Mouse (Mus musculus) neural tube, embryonic 15.5 days (tissue): ENCODE results near the gene Ptpn14. TPM values are rescaled to one million over a fixed set of nuclear protein-coding genes. Genes with fewer than 3 reads are reported as not detected.

Source experiments
- ATAC-seq: fragments of 200-750 bp; cut with Nextera tagmentation; 2 replicates; pipeline ENCODE4 v1.8.0; 2017; ENCODE audit warnings: mild to moderate bottlenecking, moderate TSS enrichment, moderate library complexity; ENCODE audit not compliant: low FRiP score
- H3K27ac ChIP-seq: fragments of 300-500 bp; sonication (generic); replicated peaks from 2 replicates; pipeline ENCODE4 v1.5.1; 2015; ENCODE audit warnings: mild to moderate bottlenecking, inconsistent platforms
- H3K27me3 ChIP-seq: fragments of 300-500 bp; sonication (generic); replicated peaks from 2 replicates; pipeline ENCODE4 v1.6.1; 2015; ENCODE audit warnings: inconsistent platforms
- H3K36me3 ChIP-seq: fragments of 300-500 bp; sonication (generic); 2 replicates; pipeline ENCODE4 v1.6.1; 2015; ENCODE audit warnings: inconsistent platforms
- H3K4me1 ChIP-seq: fragments of 300-500 bp; sonication (generic); 2 replicates; pipeline ENCODE4 v1.6.1; 2015; ENCODE audit warnings: inconsistent platforms
- H3K4me2 ChIP-seq: fragments of 300-500 bp; sonication (generic); 2 replicates; pipeline ENCODE4 v1.6.1; 2015; ENCODE audit warnings: inconsistent platforms, mild to moderate bottlenecking, moderate library complexity
- H3K4me3 ChIP-seq: fragments of 300-500 bp; sonication (generic); replicated peaks from 2 replicates; pipeline ENCODE4 v1.5.1; 2015; ENCODE audit warnings: mild to moderate bottlenecking, inconsistent platforms
- H3K9ac ChIP-seq: fragments of 300-500 bp; sonication (generic); replicated peaks from 2 replicates; pipeline ENCODE4 v1.6.1; 2015; ENCODE audit warnings: mild to moderate bottlenecking, inconsistent platforms
- H3K9me3 ChIP-seq: fragments of 300-500 bp; sonication (generic); replicated peaks from 2 replicates; pipeline ENCODE4 v1.6.1; 2016; ENCODE audit warnings: inconsistent platforms
- WGBS: fragments of 180-500 bp; shearing (Covaris S2); methylation state at CpG from one replicate; pipeline ENCODE4 v1.1.7; 2015; ENCODE audit warnings: mixed read lengths; 5-methylcytosine and 5-hydroxymethylcytosine counted together
- polyA plus RNA-seq: library from polyadenylated mRNA; unstranded; fragments of >200 nt; fragmentation: Nextera tagmentation; extraction: Ambion mirVana; gene quantifications from 2 replicates; pipeline ENCODE4 v1.2.1, GENCODE M21; 2015

Ptpn14 gene
- polyA plus RNA-seq, 1 experiment from 2014 or later, result 1.4 TPM

DNA sequence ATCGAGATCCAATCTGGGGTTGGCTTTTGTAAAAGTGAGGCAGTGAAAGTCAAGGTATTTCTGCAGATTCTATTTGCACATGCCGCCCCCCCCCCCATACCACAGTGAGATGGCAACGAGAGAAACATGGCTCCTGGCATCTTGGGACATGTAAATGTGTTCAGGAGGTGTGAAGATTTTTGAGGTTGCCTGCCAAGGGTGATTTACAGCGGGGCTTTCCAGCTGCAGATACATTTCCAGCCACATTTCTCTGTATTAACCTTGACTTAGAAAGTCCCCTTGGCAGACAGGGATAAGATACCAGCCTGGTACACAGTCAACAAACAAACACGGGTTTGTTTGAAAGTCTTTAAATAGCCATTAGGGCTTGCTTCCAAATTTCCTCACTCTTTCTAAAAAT lies 96.4 kb downstream of the Ptpn14 start:
- Histone ChIP-seq H3K4me3 (no peak overlapping the region), H3K4me1 (no peaks in the 10 kb centered on the region), H3K27me3 (no peaks in the 10 kb centered on the region), H3K4me2 (no peak overlapping the region), H3K9ac (no peak overlapping the region), H3K9me3 (no peaks in the 10 kb centered on the region), H3K27ac (no peak overlapping the region), H3K36me3 (no peaks in the 10 kb centered on the region)
- no peak for ATAC-seq
- WGBS, result 76% methylated on average over 5 of the region's 5 CpGs

DNA sequence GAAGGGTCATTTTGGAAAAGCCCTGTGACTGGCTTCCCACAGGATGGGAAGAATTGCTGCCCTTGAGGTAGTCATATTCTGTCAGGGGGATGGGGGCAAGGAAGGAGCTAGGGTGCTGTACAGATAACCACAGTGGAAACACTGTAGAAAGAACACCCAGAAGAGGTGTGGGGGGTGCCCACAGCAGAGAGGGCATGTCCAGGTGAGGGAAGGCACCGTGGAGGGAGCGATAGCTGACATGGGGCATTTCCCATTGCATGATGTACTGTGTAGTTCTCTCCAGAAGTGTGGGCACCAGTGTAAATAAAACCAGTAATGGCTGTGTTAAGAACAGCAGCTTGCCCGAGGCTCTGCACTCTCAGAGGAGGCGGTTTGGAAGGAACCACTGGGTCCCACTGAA lies 102.3 kb downstream of the Ptpn14 start:
- no peak for ATAC-seq
- peaks cover 7% of the 10 kb centered on the region for H3K4me1 ChIP-seq
- H3K4me3 ChIP-seq, result no peak overlapping the region
- no peaks in the 10 kb centered on the region for H3K27me3 ChIP-seq
- no peak overlapping the region for H3K9ac ChIP-seq
- WGBS, result 42% methylated on average over 4 of the region's 4 CpGs
- H3K27ac ChIP-seq, result no peak overlapping the region
- no peaks in the 10 kb centered on the region for H3K36me3 ChIP-seq
- H3K9me3 ChIP-seq, result no peaks in the 10 kb centered on the region
- no peak overlapping the region for H3K4me2 ChIP-seq

DNA sequence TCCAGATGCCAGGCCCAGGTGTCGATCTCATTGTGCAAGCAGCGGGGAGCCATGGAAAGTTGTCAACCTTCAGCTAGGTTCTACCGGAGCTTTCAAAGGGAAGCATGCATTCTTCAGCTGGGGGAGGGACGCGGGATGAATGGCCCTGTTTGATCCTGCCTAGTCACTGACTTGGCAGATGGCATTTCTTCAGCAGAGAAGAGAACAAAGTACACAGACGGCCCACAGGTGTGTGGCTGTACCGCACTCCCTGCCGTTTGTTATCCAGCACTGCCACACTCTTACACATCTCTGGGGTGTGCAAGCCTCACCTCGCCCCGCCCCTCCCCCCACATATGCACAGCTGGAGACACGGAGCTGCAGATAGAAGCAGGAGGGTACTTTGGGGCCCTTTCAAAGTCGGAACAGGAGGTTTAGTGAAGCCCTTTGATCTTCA lies 102.7 kb downstream of the Ptpn14 start:
- H3K27me3 ChIP-seq, result no peaks in the 10 kb centered on the region
- ATAC-seq, result no peak
- no peak overlapping the region for H3K9ac ChIP-seq
- H3K9me3 ChIP-seq, result no peaks in the 10 kb centered on the region
- no peak overlapping the region for H3K4me3 ChIP-seq
- peaks cover 7% of the 10 kb centered on the region for H3K4me1 ChIP-seq
- no peaks in the 10 kb centered on the region for H3K36me3 ChIP-seq
- H3K4me2 ChIP-seq, result no peak overlapping the region
- H3K27ac ChIP-seq, result no peak overlapping the region
- 9% methylated on average over 12 of the region's 12 CpGs for WGBS

DNA sequence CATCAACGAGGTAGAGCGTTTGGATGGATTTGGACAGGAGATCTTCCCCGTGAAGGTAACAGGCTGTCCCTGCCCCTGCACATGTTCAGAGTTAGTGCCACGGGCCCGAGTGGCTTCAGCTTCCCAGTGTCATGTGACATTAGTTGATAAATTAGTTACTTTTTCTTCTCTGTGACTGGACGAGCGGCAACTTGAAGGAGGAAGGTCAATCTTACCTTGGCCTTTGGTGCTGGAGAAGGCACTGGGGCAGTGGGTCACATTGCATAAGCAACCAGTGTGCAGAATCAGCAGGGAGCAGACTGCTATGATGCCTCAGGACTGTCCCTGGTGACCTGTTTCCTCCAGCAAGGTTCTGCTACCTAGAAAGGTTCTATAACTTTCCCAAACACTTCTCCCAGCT lies 105.3 kb downstream of the Ptpn14 start:
- peaks cover 7% of the 10 kb centered on the region for H3K4me1 ChIP-seq
- H3K27ac ChIP-seq, result no peak overlapping the region
- WGBS, result 86% methylated on average over 7 of the region's 7 CpGs
- H3K9me3 ChIP-seq, result no peaks in the 10 kb centered on the region
- no peak overlapping the region for H3K4me3 ChIP-seq
- no peaks in the 10 kb centered on the region for H3K27me3 ChIP-seq
- ATAC-seq, result no peak
- no peak overlapping the region for H3K4me2 ChIP-seq
- H3K36me3 ChIP-seq, result no peaks in the 10 kb centered on the region
- no peak overlapping the region for H3K9ac ChIP-seq

DNA sequence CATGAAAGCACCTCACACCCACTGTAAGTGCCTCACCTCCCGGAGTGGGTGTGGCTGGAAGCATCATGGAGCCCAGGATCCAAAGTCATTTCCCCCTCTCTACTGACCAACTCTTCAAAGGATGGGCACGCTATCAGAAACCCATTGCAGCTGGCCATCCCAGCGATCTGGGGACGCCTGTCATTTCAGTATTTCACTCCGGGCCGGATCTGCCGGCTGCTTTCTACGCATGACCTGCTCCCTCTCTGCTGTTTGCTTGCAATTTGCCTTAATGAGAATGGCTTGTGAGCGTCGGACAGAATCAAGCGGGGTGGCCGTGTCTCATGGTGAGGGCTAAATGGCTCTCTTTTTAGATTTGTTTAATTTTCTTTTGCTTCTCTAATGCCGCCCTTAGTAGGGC lies 106.1 kb downstream of the Ptpn14 start:
- Histone ChIP-seq H3K9ac (no peak overlapping the region), H3K4me3 (no peak overlapping the region), H3K27ac (no peak overlapping the region), H3K9me3 (no peaks in the 10 kb centered on the region), H3K27me3 (no peaks in the 10 kb centered on the region), H3K4me1 (peaks cover 7% of the 10 kb centered on the region), H3K4me2 (no peak overlapping the region), H3K36me3 (no peaks in the 10 kb centered on the region)
- WGBS, result 37% methylated on average over 13 of the region's 13 CpGs
- no peak for ATAC-seq

DNA sequence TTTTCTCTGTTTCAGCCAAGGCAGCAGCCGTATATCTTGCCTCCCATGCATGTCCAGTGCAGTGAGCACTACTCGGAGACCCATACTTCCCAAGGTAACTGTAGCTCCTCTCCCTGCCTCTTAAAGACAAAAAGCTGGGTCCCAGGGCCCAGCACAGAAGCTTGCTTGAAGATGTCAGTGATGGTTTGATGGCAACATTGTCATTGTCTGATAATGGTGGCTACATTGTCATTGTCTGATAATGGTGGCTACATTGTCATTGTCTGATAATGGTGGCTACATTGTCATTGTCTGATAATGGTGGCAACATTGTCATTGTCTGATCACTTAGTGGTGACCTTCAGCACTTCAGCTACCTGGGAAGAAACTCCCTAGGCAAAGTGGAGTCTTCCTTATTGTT lies 118.3 kb downstream of the Ptpn14 start:
- Histone ChIP-seq H3K9me3 (no peaks in the 10 kb centered on the region), H3K4me1 (no peaks in the 10 kb centered on the region), H3K4me3 (no peak overlapping the region), H3K9ac (no peak overlapping the region), H3K4me2 (no peak overlapping the region), H3K27ac (no peak overlapping the region), H3K27me3 (no peaks in the 10 kb centered on the region), H3K36me3 (peaks cover 2% of the 10 kb centered on the region; the same call in 1 of the 2 replicates)
- 87% methylated on average over 2 of the region's 2 CpGs for WGBS
- ATAC-seq, result no peak

DNA sequence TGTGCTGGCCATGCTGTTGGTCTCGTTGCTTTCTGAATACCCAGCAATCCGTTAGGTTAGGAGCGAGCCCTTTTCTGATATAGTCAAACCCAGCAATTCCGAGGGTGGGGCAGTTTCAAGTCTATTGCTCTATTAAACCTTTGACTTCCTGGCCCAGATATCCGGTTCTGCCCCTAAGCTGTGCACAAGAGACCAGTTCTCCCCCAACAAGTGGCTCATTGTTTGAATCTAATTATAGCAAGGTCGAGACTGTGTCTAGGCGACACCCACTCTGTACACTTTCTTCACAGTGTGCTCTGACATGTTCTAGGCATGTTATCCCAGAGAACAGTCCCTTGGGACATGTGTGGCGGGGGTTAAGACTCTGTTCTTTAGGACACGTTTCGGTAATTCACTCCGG lies 121.5 kb downstream of the Ptpn14 start:
- Histone ChIP-seq H3K27me3 (no peaks in the 10 kb centered on the region), H3K4me3 (no peak overlapping the region), H3K4me2 (no peak overlapping the region), H3K4me1 (no peaks in the 10 kb centered on the region), H3K27ac (no peak overlapping the region), H3K9ac (no peak overlapping the region), H3K36me3 (peaks cover 2% of the 10 kb centered on the region; the same call in 1 of the 2 replicates), H3K9me3 (no peaks in the 10 kb centered on the region)
- no peak for ATAC-seq
- 81% methylated on average over 11 of the region's 11 CpGs for WGBS

DNA sequence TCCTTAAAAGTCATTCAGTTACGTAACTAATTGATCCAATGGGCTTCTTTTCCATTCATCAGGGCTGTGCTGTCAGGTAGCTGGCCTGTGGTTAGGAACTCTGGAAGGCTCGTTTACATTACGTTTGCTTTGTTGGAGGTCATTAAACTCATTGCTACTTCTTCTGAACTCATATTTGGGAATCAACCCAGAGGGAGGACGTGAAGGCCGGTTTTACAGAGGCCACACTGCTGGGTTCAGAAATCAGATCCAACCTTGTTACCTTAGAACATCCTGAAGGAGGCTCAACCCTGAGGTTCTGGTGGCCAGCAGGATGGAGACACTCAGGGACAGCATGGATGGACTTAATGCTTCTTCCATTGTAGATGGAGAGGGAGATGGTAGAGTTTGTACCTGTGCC lies 124.0 kb downstream of the Ptpn14 start:
- no peak overlapping the region for H3K9ac ChIP-seq
- ATAC-seq, result no peak
- 86% methylated on average over 5 of the region's 5 CpGs for WGBS

DNA sequence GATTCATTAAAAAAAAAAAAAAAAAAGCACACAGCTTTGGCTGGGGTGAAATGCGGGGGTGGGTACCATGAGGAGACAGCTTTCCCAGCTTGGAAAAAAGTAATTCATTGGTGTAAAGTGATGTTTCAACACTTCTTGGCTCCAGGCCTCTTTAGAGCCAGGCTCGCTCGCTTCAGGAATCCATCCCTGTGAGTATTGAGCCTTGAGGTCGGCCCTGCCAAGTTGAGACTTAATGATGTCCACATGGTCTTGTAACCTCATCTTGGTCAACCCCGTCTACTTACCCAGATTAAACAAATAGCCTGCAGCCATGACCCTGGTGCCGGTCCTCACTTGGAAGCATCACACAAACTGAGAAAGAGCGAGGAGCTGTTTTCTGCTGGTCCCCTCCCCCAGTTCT lies 124.4 kb downstream of the Ptpn14 start:
- no peak overlapping the region for H3K9ac ChIP-seq
- no peak overlapping the region for H3K4me2 ChIP-seq
- H3K9me3 ChIP-seq, result no peaks in the 10 kb centered on the region
- peaks cover 2% of the 10 kb centered on the region; the same call in 1 of the 2 replicates for H3K36me3 ChIP-seq
- no peaks in the 10 kb centered on the region for H3K4me1 ChIP-seq
- ATAC-seq, result no peak
- no peaks in the 10 kb centered on the region for H3K27me3 ChIP-seq
- H3K27ac ChIP-seq, result no peak overlapping the region
- no peak overlapping the region for H3K4me3 ChIP-seq
- 90% methylated on average over 7 of the region's 7 CpGs for WGBS

More for the DNA sequence above, 124.0 kb downstream of the Ptpn14 start:
- Histone ChIP-seq H3K36me3 (peaks cover 2% of the 10 kb centered on the region; the same call in 1 of the 2 replicates), H3K4me3 (no peak overlapping the region), H3K4me1 (no peaks in the 10 kb centered on the region), H3K27ac (no peak overlapping the region), H3K4me2 (no peak overlapping the region), H3K9me3 (no peaks in the 10 kb centered on the region), H3K27me3 (no peaks in the 10 kb centered on the region)

DNA sequence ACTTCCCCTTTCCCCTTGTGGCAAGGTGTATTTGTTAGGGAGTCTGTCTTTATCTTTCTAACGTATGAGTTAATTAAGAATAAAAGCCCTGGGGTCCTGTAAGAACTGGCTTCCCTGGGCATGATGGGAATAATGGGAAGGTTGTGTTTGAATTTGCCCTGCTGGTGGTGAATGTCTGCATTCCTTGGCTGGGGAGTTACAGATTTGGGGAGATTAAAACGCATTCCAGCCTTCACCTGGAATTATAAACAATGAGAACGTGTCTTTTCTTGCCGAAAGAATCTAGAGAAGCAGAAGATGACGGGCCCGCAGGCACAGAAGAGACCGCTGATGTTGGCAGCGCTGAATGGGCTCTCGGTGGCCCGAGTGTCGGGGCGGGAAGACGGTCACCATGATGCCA lies 126.6 kb downstream of the Ptpn14 start:
- Histone ChIP-seq H3K4me2 (no peak overlapping the region), H3K9me3 (no peaks in the 10 kb centered on the region), H3K27ac (no peak overlapping the region), H3K4me3 (no peak overlapping the region), H3K36me3 (peaks cover 2% of the 10 kb centered on the region; the same call in 1 of the 2 replicates), H3K4me1 (peaks cover 8% of the 10 kb centered on the region; the same call in 1 of the 2 replicates), H3K27me3 (no peaks in the 10 kb centered on the region), H3K9ac (no peak overlapping the region)
- 89% methylated on average over 13 of the region's 13 CpGs for WGBS
- ATAC-seq, result no peak

DNA sequence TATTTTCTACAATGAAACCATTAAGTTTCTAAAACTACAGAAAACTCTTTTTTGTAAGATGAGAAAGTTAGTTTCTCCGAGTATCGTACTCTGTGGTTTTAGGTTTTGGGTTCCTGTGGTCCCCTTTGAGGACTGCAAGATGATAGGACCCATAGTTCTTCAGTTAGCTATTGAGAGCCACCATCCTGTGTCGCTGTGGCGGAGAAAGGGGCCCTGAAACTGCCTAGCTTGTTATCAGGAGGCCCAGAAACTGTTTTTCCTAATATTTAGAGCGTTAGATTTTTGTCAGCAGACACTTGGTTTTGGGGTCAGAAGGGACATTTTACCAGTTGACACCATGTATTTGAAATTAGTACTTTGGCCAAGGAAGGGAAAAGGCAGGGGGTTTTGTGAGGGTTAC lies 127.7 kb downstream of the Ptpn14 start:
- no peak for ATAC-seq
- H3K27me3 ChIP-seq, result no peaks in the 10 kb centered on the region
- WGBS, result 96% methylated on average over 5 of the region's 5 CpGs

DNA sequence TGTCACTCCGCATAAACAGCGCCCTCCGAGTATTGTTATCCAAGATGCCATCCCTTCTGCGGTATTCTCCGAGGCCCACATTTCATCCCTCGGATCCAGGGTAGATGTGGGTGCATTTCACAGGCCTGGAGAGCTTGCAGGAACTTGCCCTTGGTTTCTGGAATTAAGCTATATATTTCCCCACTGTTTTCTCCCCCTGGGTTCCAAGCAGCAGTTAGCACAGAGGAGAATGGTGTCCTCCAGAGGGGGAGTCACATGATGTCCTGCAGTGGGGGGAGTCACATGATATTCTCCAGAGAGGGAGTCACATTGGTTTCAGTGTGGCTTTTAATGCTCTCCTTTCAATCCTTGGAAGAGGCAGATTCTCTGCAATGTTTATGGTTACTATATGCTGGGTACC lies 130.3 kb downstream of the Ptpn14 start:
- no peak overlapping the region for H3K27ac ChIP-seq
- H3K4me3 ChIP-seq, result no peak overlapping the region
- H3K9ac ChIP-seq, result no peak overlapping the region
- no peak overlapping the region for H3K4me2 ChIP-seq
- ATAC-seq, result no peak
- H3K27me3 ChIP-seq, result no peaks in the 10 kb centered on the region
- peaks cover 8% of the 10 kb centered on the region; the same call in 1 of the 2 replicates for H3K4me1 ChIP-seq
- WGBS, result 51% methylated on average over 6 of the region's 6 CpGs
- no peaks in the 10 kb centered on the region for H3K36me3 ChIP-seq
- no peaks in the 10 kb centered on the region for H3K9me3 ChIP-seq

More for the DNA sequence above, 127.7 kb downstream of the Ptpn14 start:
- Histone ChIP-seq H3K4me2 (no peak overlapping the region), H3K4me3 (no peak overlapping the region), H3K9ac (no peak overlapping the region), H3K9me3 (no peaks in the 10 kb centered on the region), H3K27ac (no peak overlapping the region), H3K4me1 (peaks cover 8% of the 10 kb centered on the region; the same call in 1 of the 2 replicates), H3K36me3 (no peaks in the 10 kb centered on the region)
